Mouse (Mus musculus): ENCODE measurements around the gene Slit3.

DNA sequence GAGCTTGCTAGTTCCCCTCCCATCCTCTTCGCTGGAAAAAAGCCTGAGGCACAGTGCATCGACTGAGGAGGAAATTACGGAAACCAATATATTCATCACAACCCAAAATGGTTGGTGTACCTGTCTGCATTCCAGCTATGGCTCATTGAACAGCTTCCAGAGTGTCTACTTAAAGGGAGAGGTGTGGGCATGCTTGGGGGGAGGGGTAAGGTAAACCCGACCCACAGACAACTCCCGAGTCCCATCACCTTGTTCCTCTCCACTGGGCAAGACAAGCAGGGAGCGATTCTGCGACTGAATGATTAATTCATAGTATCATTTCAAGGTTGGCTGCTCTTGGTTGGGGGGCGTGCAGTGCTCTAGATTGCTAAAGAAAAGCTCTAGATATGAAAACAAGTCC is 310.1 kb downstream of the Slit3 start:
- TF ChIP-seq GATA1 (IDR thresholded peaks at IDR 0.05; ENCODE audit: low read length) (no peak), TAL1 (IDR thresholded peaks at IDR 0.05; ENCODE audit: low read length) (no peak)
